In genomic region chr15:60823620-60823869, GRCm38 (mm10) we compare ENCODE assay signal across 8 mouse cellular contexts. TPM values are rescaled to one million over a fixed set of nuclear protein-coding genes. Genes with fewer than 3 reads are reported as not detected.
DNase-seq lines count a peak whose midpoint lies in the region; ATAC-seq lines count a peak whose summit lies in the region.

No protein-coding gene starts in this region.

- H3K27me3 ChIP-seq in limb, embryonic 11.5 days (ENCODE audit: control insufficient read depth, insufficient read depth, low read length) = no peaks in the 10 kb centered on the region
- H3K27me3 ChIP-seq in midbrain, embryonic 15.5 days (replicated peaks) = peaks cover 3% of the 10 kb centered on the region; the same call in 1 of the 2 replicates

- peak overlapping the region; percentile 99 for H3K4me2 ChIP-seq in limb, embryonic 11.5 days (ENCODE audit: low read depth, severe bottlenecking)
- peak overlapping the region; percentile 100 for H3K4me2 ChIP-seq in midbrain, embryonic 15.5 days

- H3K4me1 ChIP-seq in brown adipose tissue, adult 24 weeks (ENCODE audit: control insufficient read depth, insufficient read depth, insufficient read length, low read length) = no peaks in the 10 kb centered on the region; the same call in 1 of the 2 replicates
- peaks cover 8% of the 10 kb centered on the region; the same call in 1 of the 2 replicates for H3K4me1 ChIP-seq in limb, embryonic 11.5 days (ENCODE audit: control insufficient read depth, insufficient read depth, low read length)
- H3K4me1 ChIP-seq in midbrain, embryonic 15.5 days = peaks cover 26% of the 10 kb centered on the region

- intact Hi-C loops in left cerebral cortex, postnatal 14 days (cut with DNase I) = loop anchor here (2.0 to 10.0 kb wide), 4 partner anchors 199 to 919 kb away; no protein-coding TSS in a partner anchor

- peak overlapping the region; percentile 91 for H3K4me3 ChIP-seq in brown adipose tissue, adult 24 weeks (ENCODE audit: insufficient read depth, low read depth, low read length)
- H3K4me3 ChIP-seq in limb, embryonic 11.5 days (ENCODE audit: low read depth, low read length) = peak overlapping the region; percentile 46
- H3K4me3 ChIP-seq in midbrain, embryonic 15.5 days = peak overlapping the region; percentile 85

- WGBS in limb, embryonic 11.5 days = under 1% methylated on average over 24 of the region's 24 CpGs
- WGBS in midbrain, embryonic 15.5 days = under 1% methylated on average over 24 of the region's 24 CpGs

- peak overlapping the region; percentile 85 for H3K27ac ChIP-seq in brown adipose tissue, adult 24 weeks (replicated peaks; ENCODE audit: low read depth, low read length)
- H3K27ac ChIP-seq in limb, embryonic 11.5 days (replicated peaks; ENCODE audit: low read depth, low read length) = peak overlapping the region; percentile 39; the same call in 1 of the 2 replicates
- peak overlapping the region; percentile 78; the same call in 1 of the 2 replicates for H3K27ac ChIP-seq in midbrain, embryonic 15.5 days

- no peaks in the 10 kb centered on the region for H3K36me3 ChIP-seq in limb, embryonic 11.5 days (ENCODE audit: control insufficient read depth, insufficient read depth, low read length)
- H3K36me3 ChIP-seq in midbrain, embryonic 15.5 days (replicated peaks) = no peaks in the 10 kb centered on the region

- H3K9me3 ChIP-seq in limb, embryonic 11.5 days (ENCODE audit: control insufficient read depth, low read length) = no peaks in the 10 kb centered on the region
- no peaks in the 10 kb centered on the region for H3K9me3 ChIP-seq in midbrain, embryonic 15.5 days

- DNase-seq in left cerebral cortex, postnatal 14 days (ENCODE audit: low spot score in 2 of 2) = peak; percentile 7 to 22
- no peak for DNase-seq in left cerebral cortex, adult 18-20 months (ENCODE audit: low spot score in 2 of 2)
- DNase-seq in limb, embryonic 11.5 days (ENCODE audit: low spot score) = no peak
- DNase-seq in retina, postnatal 1 day = no peak
- DNase-seq in B cell, adult 2 months = no peak

- H3K9ac ChIP-seq in limb, embryonic 11.5 days (ENCODE audit: low read length) = peak overlapping the region; percentile 72
- peak overlapping the region; percentile 80 for H3K9ac ChIP-seq in midbrain, embryonic 15.5 days

- ATAC-seq in granulocyte monocyte progenitor cell, adult 5-6 weeks (replicated peaks; ENCODE audit: poor library complexity, severe bottlenecking) = peak; percentile 6; the same call in 1 of the 2 replicates
- ATAC-seq in limb, embryonic 11.5 days (ENCODE audit: insufficient number of reproducible peaks, low FRiP score, low TSS enrichment, low read depth) = no peak; the same call in 1 of the 2 replicates
- no peak for ATAC-seq in midbrain, embryonic 15.5 days (replicated peaks)

RNA-seq across cellular contexts. Expression of gene Fam84b, which starts 30.0 kb away (rescaled TPM):
- 10 to 100 TPM; 11.7 to 12.0 TPM for total RNA-seq in left cerebral cortex, postnatal 14 days (2021)
- total RNA-seq in left cerebral cortex, adult 18-20 months (2021) = 1 to 10 TPM; 5.4 to 5.8 TPM
- polyA plus RNA-seq in brown adipose tissue, adult 24 weeks (2012; ENCODE audit: insufficient read depth, insufficient read length, missing spikeins) = 3.1 and 4.0 TPM in 2 replicates
- 8.9 and 9.8 TPM in 2 replicates for total RNA-seq in granulocyte monocyte progenitor cell, adult 5-6 weeks (2014; fragmentation: Nextera tagmentation)
- 7.9 and 9.0 TPM in 2 replicates for total RNA-seq in granulocyte monocyte progenitor cell, adult 5-6 weeks (2017)
- polyA plus RNA-seq in limb, embryonic 11.5 days (2014; fragmentation: Nextera tagmentation; extraction: Ambion mirVana) = 7.0 and 7.1 TPM in 2 replicates
- polyA plus RNA-seq in midbrain, embryonic 15.5 days (2015; fragmentation: Nextera tagmentation; extraction: Ambion mirVana) = 7.5 and 9.5 TPM in 2 replicates

Comparison
In these comparisons a context has a peak if more than half of its experiments do, and no peak if none do; other contexts are left out.
1. DNase-seq: peak in left cerebral cortex, postnatal 14 days (2 of 2); none in left cerebral cortex, adult 18-20 months (0 of 2), limb, embryonic 11.5 days (single experiment), retina, postnatal 1 day (single experiment) and B cell, adult 2 months (0 of 2).
2. Peak in every context shown above with its lines, with median percentiles within 50 percentile points of each other: H3K27ac ChIP-seq and H3K4me3 ChIP-seq.